Comparison of ENCODE assay signal across 8 mouse cellular contexts in genomic region chr5:139543650-139544270, GRCm38 (mm10). TPM values are rescaled to one million over a fixed set of nuclear protein-coding genes. Genes with fewer than 3 reads are reported as not detected.
DNase-seq lines count a peak whose midpoint lies in the region; ATAC-seq and TF ChIP-seq lines count a peak whose summit lies in the region.

No protein-coding gene starts in this region.

- H3K27me3 ChIP-seq in kidney, postnatal 0 days (ENCODE audit: insufficient read depth, low read length): peaks cover 72% of the 10 kb centered on the region
- H3K27me3 ChIP-seq in hindbrain, embryonic 15.5 days: peaks cover 20% of the 10 kb centered on the region
- peaks cover 87% of the 10 kb centered on the region for H3K27me3 ChIP-seq in neural tube, embryonic 12.5 days (replicated peaks)

- no peaks in the 10 kb centered on the region for H3K4me1 ChIP-seq in kidney, postnatal 0 days (replicated peaks; ENCODE audit: insufficient read depth, low read length)
- H3K4me1 ChIP-seq in hindbrain, embryonic 15.5 days (replicated peaks): peaks cover 31% of the 10 kb centered on the region
- peaks cover 30% of the 10 kb centered on the region for H3K4me1 ChIP-seq in neural tube, embryonic 12.5 days

- peak overlapping the region; percentile 70 for H3K9ac ChIP-seq in kidney, postnatal 0 days (ENCODE audit: low read depth, low read length)
- peak overlapping the region; percentile 62 for H3K9ac ChIP-seq in hindbrain, embryonic 15.5 days
- H3K9ac ChIP-seq in neural tube, embryonic 12.5 days: peak overlapping the region; percentile 85

- H3K27ac ChIP-seq in kidney, postnatal 0 days: peak overlapping the region; percentile 63
- H3K27ac ChIP-seq in hindbrain, embryonic 15.5 days (replicated peaks): peak overlapping the region; percentile 87
- peak overlapping the region; percentile 74 for H3K27ac ChIP-seq in neural tube, embryonic 12.5 days

- no peaks in the 10 kb centered on the region for H3K36me3 ChIP-seq in kidney, postnatal 0 days (ENCODE audit: insufficient read depth, low read length)
- no peaks in the 10 kb centered on the region for H3K36me3 ChIP-seq in hindbrain, embryonic 15.5 days
- peaks cover 6% of the 10 kb centered on the region; the same call in 1 of the 2 replicates for H3K36me3 ChIP-seq in neural tube, embryonic 12.5 days

- peak overlapping the region; percentile 59 for H3K4me2 ChIP-seq in kidney, postnatal 0 days (ENCODE audit: low read length)
- peak overlapping the region; percentile 52 for H3K4me2 ChIP-seq in hindbrain, embryonic 15.5 days
- peak overlapping the region; percentile 66 for H3K4me2 ChIP-seq in neural tube, embryonic 12.5 days (replicated peaks)

- H3K9me3 ChIP-seq in kidney, postnatal 0 days (replicated peaks; ENCODE audit: low read length): no peaks in the 10 kb centered on the region
- no peaks in the 10 kb centered on the region for H3K9me3 ChIP-seq in hindbrain, embryonic 15.5 days
- no peaks in the 10 kb centered on the region for H3K9me3 ChIP-seq in neural tube, embryonic 12.5 days

- peak; percentile 14; the same call in 1 of the 2 replicates for ATAC-seq in kidney, postnatal 0 days (replicated peaks; ENCODE audit: low FRiP score, low read depth)
- ATAC-seq in hindbrain, embryonic 15.5 days (ENCODE audit: low FRiP score, low read depth): peak; percentile 77
- ATAC-seq in neural tube, embryonic 12.5 days (ENCODE audit: low FRiP score, low read depth): 0 out of 2 replicates have a peak, but pooled peaks have one; percentile 19

- peak; percentile 79 for DNase-seq in kidney, postnatal 0 days (ENCODE audit: low spot score)
- no peak for DNase-seq in kidney, adult 9 months
- DNase-seq in cerebellum, postnatal 10 days: peak; percentile 96 to 97
- no peak for DNase-seq in right cerebral cortex, postnatal 4 days
- DNase-seq in yolk sac, embryonic 10.5 days (ENCODE audit: low spot score): no peak
- DNase-seq in gastrocnemius, adult 18-20 months (ENCODE audit: low spot score): no peak

- WGBS in kidney, postnatal 0 days: under 1% methylated on average over 71 of the region's 71 CpGs
- WGBS in hindbrain, embryonic 15.5 days: under 1% methylated on average over 67 of the region's 71 CpGs
- WGBS in neural tube, embryonic 12.5 days: under 1% methylated on average over 71 of the region's 71 CpGs

- no peak for TF ChIP-seq CTCF in kidney, postnatal 0 days (IDR thresholded peaks at IDR 0.05; ENCODE audit: low read depth)

- peak overlapping the region; percentile 45 for H3K4me3 ChIP-seq in kidney, postnatal 0 days (replicated peaks; ENCODE audit: low read depth, low read length)
- peak overlapping the region; percentile 54 for H3K4me3 ChIP-seq in hindbrain, embryonic 15.5 days
- peak overlapping the region; percentile 68 for H3K4me3 ChIP-seq in neural tube, embryonic 12.5 days

RNA-seq across cellular contexts. Expression of gene Uncx, which starts 0.5 kb away (rescaled TPM):
- 44.8 and 50.9 TPM in 2 replicates for polyA plus RNA-seq in kidney, postnatal 0 days (2015; fragmentation: Nextera tagmentation; extraction: Ambion mirVana)
- polyA plus RNA-seq in hindbrain, embryonic 15.5 days (2015; fragmentation: Nextera tagmentation; extraction: Ambion mirVana): 35.9 and 47.3 TPM in 2 replicates
- polyA plus RNA-seq in neural tube, embryonic 12.5 days (2016; fragmentation: Nextera tagmentation; extraction: Ambion mirVana): 92.9 and 107 TPM in 2 replicates
- not detected for total RNA-seq in gastrocnemius, adult 18-20 months (2021)

RNA-seq across cellular contexts. Expression of gene Zfand2a, which starts 59.4 kb away (rescaled TPM):
- 6.8 and 7.6 TPM in 2 replicates for polyA plus RNA-seq in kidney, postnatal 0 days (2015; fragmentation: Nextera tagmentation; extraction: Ambion mirVana)
- polyA plus RNA-seq in hindbrain, embryonic 15.5 days (2015; fragmentation: Nextera tagmentation; extraction: Ambion mirVana): 19.7 and 27.1 TPM in 2 replicates
- 10.1 and 15.2 TPM in 2 replicates for polyA plus RNA-seq in neural tube, embryonic 12.5 days (2016; fragmentation: Nextera tagmentation; extraction: Ambion mirVana)
- 10 to 100 TPM in 1 of 2 experiments, 1 to 10 TPM in 1; 7.6 to 12.0 TPM for total RNA-seq in gastrocnemius, adult 18-20 months (2021)

Comparison
In these comparisons a context has a peak if more than half of its experiments do, and no peak if none do; other contexts are left out.
1. DNase-seq: peak in kidney, postnatal 0 days (single experiment) and cerebellum, postnatal 10 days (2 of 2); none in kidney, adult 9 months (single experiment), right cerebral cortex, postnatal 4 days (single experiment), yolk sac, embryonic 10.5 days (single experiment) and gastrocnemius, adult 18-20 months (single experiment).
2. ATAC-seq: peak in every context shown above with its lines; median percentile 77 in hindbrain, embryonic 15.5 days; 19 in neural tube, embryonic 12.5 days; 14 in kidney, postnatal 0 days.
3. Peak in every context shown above with its lines, with median percentiles within 50 percentile points of each other: H3K27ac ChIP-seq, H3K4me2 ChIP-seq, H3K4me3 ChIP-seq and H3K9ac ChIP-seq.